12 mouse cellular contexts compared by ENCODE assay signal in the genomic region with DNA sequence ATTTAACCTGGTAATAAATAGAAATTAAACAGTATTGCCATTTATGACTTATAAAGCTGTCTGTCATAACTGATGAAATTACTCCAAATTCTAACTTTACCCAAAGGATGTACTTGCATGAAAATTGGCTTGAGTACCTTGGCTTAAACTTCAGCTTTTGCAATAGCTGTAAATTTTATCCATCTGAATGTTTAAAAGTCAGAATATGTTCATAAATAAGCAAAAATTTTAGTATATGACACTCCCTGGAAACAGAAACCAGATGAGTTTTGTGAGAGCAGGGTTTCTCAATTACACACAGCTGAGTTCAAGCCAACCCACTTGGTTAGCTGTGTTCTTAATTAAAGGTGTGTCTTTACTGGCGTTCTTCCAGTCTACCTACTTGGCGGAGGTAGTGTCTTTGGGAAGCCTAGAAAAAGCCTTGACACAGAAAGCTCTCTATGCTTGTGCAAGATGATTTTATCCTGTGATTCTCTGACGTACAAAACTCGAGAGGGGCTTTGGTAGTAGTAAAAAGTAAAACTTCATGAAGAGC.
"Had no signal": no experiment of that assay in that cellular context is flagged by ENCODE, and none has a peak within 500 bp of the region (broad histone marks: within the 10 kb centered on the region; RNA-seq: fewer than 3 reads in every experiment).

No protein-coding gene starts in this region.

- H3K4me3 ChIP-seq: liver, embryonic 13.5 days; lung, embryonic 15.5 days; neural tube, embryonic 13.5 days; stomach, embryonic 15.5 days had no signal

- DNase-seq: kidney, adult 11 months; kidney, postnatal 14 days; liver; liver, embryonic 13.5 days; midbrain, embryonic 14.5 days; spleen, adult 18-20 months; thymus, adult 2 months; thymus, postnatal 25 days had no signal

- H3K27ac ChIP-seq: liver, embryonic 13.5 days; lung, embryonic 15.5 days; neural tube, embryonic 13.5 days; stomach, embryonic 15.5 days had no signal

- ATAC-seq: liver, postnatal 0 days had no signal

- H3K9me3 ChIP-seq: lung, embryonic 15.5 days; stomach, embryonic 15.5 days had no signal

- H3K27me3 ChIP-seq: liver, embryonic 13.5 days; lung, embryonic 15.5 days; neural tube, embryonic 13.5 days; stomach, embryonic 15.5 days had no signal

- H3K9ac ChIP-seq: liver, embryonic 13.5 days; liver, postnatal 0 days; lung, embryonic 15.5 days; neural tube, embryonic 13.5 days; stomach, embryonic 15.5 days had no signal

- H3K4me2 ChIP-seq: liver, embryonic 13.5 days; lung, embryonic 15.5 days; neural tube, embryonic 13.5 days; stomach, embryonic 15.5 days had no signal

- H3K36me3 ChIP-seq: liver, embryonic 13.5 days; lung, embryonic 15.5 days; neural tube, embryonic 13.5 days; stomach, embryonic 15.5 days had no signal

- H3K4me1 ChIP-seq: liver, embryonic 13.5 days; lung, embryonic 15.5 days; stomach, embryonic 15.5 days had no signal
